8 mouse cellular contexts compared by ENCODE assay signal in the genomic region with DNA sequence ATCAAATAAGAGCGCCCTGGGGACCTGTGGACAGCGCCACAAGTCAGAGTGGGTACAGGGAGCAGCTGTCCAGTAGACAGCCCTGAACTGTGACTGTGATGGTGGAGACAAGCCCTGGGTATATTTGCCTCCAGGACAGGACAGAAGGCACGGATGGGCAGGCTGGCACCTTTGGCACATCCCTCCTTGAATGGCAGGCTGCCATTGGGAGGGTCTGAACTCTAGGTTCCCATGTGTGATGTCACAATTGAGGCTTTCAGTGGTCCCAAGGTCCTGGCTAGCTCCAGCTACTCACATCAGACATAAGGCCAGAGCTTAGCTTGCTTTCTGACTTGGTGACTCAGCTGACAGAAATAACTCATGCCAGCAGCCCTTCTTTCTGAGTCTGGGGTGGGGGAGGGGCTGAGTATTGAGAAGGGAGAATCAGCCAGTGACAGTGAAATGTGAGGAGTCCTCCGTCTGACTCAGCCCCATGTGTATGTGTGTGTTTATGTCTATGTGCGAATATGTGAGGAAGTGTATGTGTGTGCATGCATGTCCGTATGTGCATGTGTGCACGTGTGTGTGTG.
DNase-seq lines count a peak whose midpoint lies in the region; ATAC-seq lines count a peak whose summit lies in the region.

No protein-coding gene starts in this region.

- peak; percentile 94 to 95 for DNase-seq in cerebellum, postnatal 10 days
- no peak for DNase-seq in cerebellum, adult 11 months
- DNase-seq in retina, postnatal 1 day, result peak; percentile 33
- DNase-seq in retina, embryonic 14.5 days (ENCODE audit: low spot score), result no peak
- DNase-seq in gastrocnemius, postnatal 25 days, result peak; percentile 64
- peak; percentile 44 for DNase-seq in right cerebral cortex, postnatal 14 days
- DNase-seq in cerebellum, adult 18-20 months, result no peak

- no peak for ATAC-seq in granulocyte monocyte progenitor cell, adult 5-6 weeks (replicated peaks; ENCODE audit: poor library complexity, severe bottlenecking)

Comparison
In these comparisons a context has a peak if more than half of its experiments do, and no peak if none do; other contexts are left out.
1. DNase-seq: peak in cerebellum, postnatal 10 days (2 of 2), retina, postnatal 1 day (single experiment), gastrocnemius, postnatal 25 days (single experiment) and right cerebral cortex, postnatal 14 days (single experiment); none in cerebellum, adult 11 months (single experiment), retina, embryonic 14.5 days (single experiment) and cerebellum, adult 18-20 months (0 of 2).